Mouse (Mus musculus): ENCODE results near the gene Slc25a39.

Gene Slc25a39

GRCm38 (mm10) chr11:102436471-102436790 lies 28.7 kb upstream of the Slc25a39 start:
- no peak for DNase-seq (ENCODE audit: low spot score in 2 of 2)

- no peak for DNase-seq (ENCODE audit: low spot score in 2 of 2)
Observed at GRCm38 (mm10) chr11:102435754-102436470, 28.2 kb upstream of the Slc25a39 start.

- DNase-seq (ENCODE audit: low spot score in 2 of 2), result no peak
Observed at GRCm38 (mm10) chr11:102434816-102435705, 27.3 kb upstream of the Slc25a39 start.

GRCm38 (mm10) chr11:102434406-102434805 lies 26.7 kb upstream of the Slc25a39 start:
- DNase-seq (ENCODE audit: low spot score in 2 of 2), result peak; percentile 87 to 92

GRCm38 (mm10) chr11:102433866-102434265 lies 26.1 kb upstream of the Slc25a39 start:
- DNase-seq (ENCODE audit: low spot score in 2 of 2), result no peak

GRCm38 (mm10) chr11:102432896-102433295 lies 25.1 kb upstream of the Slc25a39 start:
- no peak for DNase-seq (ENCODE audit: low spot score in 2 of 2)

- peak; percentile 44 to 71 for DNase-seq (ENCODE audit: low spot score in 2 of 2)
Observed at GRCm38 (mm10) chr11:102432115-102432843, 24.5 kb upstream of the Slc25a39 start.

- DNase-seq (ENCODE audit: low spot score in 2 of 2), result no peak
Observed at GRCm38 (mm10) chr11:102431728-102432114, 24.0 kb upstream of the Slc25a39 start.

- DNase-seq (ENCODE audit: low spot score in 2 of 2), result peak; percentile 78 to 87
Observed at GRCm38 (mm10) chr11:102431018-102431645, 23.4 kb upstream of the Slc25a39 start.

- peak; percentile 73 to 85 for DNase-seq (ENCODE audit: low spot score in 2 of 2)
Observed at GRCm38 (mm10) chr11:102430121-102431017, 22.6 kb upstream of the Slc25a39 start, which contains the start of gene Grn. Gene Grn, plus strand, starts transcription at chr11:102430315.

- no peak for DNase-seq (ENCODE audit: low spot score in 2 of 2)
Observed at GRCm38 (mm10) chr11:102429551-102429950, 21.8 kb upstream of the Slc25a39 start.

GRCm38 (mm10) chr11:102428981-102429540 lies 21.3 kb upstream of the Slc25a39 start:
- DNase-seq (ENCODE audit: low spot score in 2 of 2), result no peak

GRCm38 (mm10) chr11:102425555-102426316 lies 18.0 kb upstream of the Slc25a39 start:
- DNase-seq (ENCODE audit: low spot score in 2 of 2), result no peak

GRCm38 (mm10) chr11:102424666-102425065 lies 16.9 kb upstream of the Slc25a39 start:
- no peak for DNase-seq (ENCODE audit: low spot score in 2 of 2)

- DNase-seq (ENCODE audit: low spot score in 2 of 2), result no peak
Observed at GRCm38 (mm10) chr11:102421559-102421958, 13.8 kb upstream of the Slc25a39 start.

GRCm38 (mm10) chr11:102418887-102419286 lies 11.1 kb upstream of the Slc25a39 start:
- no peak for DNase-seq (ENCODE audit: low spot score in 2 of 2)

GRCm38 (mm10) chr11:102417160-102417559 lies 9.4 kb upstream of the Slc25a39 start:
- DNase-seq (ENCODE audit: low spot score in 2 of 2), result no peak

- no peak for DNase-seq (ENCODE audit: low spot score in 2 of 2)
Observed at GRCm38 (mm10) chr11:102415034-102415802, 7.5 kb upstream of the Slc25a39 start.

- no peak for DNase-seq (ENCODE audit: low spot score in 2 of 2)
Observed at GRCm38 (mm10) chr11:102413059-102413458, 5.3 kb upstream of the Slc25a39 start.
